Mouse (Mus musculus) right cerebral cortex, postnatal 4 days (tissue): ENCODE measurements around the gene 1700029P11Rik.

Experiments used
- DNase-seq: peaks from one replicate; pipeline ENCODE4 v3.0.0-alpha.2; 2022

Gene 1700029P11Rik

GRCm38 (mm10) chr15:81980321-81980720, at the start of gene 1700029P11Rik:
TSS of gene 1700029P11Rik (plus strand) at chr15:81980540.
- DNase-seq = no peak

DNA sequence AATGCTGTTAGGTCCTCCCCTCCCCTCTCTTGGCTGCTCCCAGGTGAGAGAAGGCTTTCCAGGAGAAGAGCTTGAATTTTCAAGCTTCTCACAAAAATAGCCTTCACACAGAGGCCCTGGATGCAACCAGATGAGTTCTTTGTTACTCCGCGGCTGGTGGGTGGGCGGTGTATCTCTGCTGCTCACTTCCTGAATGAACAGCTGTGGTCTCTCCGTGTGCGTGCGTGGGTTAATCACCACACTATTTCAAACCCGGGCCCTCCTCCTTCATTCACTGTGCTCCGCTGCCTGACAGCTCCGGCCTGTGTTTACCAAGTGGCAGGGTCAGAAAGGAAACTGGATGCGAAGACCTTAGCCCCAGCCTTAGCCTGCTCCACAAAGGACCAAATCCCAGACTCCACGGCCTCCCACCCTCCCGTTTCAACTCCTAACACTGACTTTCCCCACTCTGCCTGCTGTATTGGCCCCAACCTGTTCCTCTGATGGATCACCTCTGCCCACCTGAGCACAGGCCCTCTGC, 47.3 kb upstream of the 1700029P11Rik start:
- DNase-seq = no peak

DNA sequence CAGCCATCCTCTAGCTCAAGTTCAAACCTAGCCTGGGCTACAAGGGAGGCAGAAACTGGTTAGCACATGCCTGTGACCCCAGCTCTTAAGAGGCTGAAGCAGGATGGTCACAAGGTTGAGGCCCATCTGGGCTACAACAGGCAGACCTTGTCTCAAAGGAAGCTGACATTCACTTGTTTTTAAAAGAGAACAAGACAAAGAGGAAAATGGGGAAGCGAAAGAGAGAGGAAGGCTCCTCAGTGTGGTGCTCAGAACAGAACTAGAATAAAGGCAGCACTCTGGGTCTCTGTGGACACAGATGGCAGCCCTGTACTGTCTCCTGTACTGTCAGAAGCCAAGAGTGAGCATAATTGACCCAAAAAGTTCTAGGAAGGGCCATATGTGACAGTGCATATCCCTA, 46.4 kb upstream of the 1700029P11Rik start:
- DNase-seq = no peak

- DNase-seq = no peak
These were observed 44.3 kb upstream of the 1700029P11Rik start for GRCm38 (mm10) chr15:81935869-81936637.

DNA sequence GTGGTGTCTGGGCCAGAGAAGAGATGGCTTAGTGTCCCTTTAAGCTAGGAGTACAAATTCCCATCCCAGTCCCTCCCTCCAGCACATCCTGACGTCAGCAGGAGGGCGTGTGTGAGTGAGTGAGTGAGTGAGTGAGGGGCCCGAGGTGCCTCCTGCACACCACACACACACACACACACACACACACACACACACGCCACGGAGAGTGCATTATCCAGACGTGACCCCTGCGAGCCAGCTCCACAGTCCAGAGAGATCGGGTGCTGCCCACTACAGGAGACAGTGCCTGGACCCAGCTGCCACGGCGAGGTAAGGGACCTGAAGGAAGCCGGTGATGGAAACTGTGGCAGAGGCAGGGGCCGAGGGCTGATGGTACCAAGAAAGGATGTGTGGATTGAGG, 43.7 kb upstream of the 1700029P11Rik start, which contains the start of gene Csdc2:
Gene Csdc2 (plus strand): TSS at position 81 of the 400 bp plus-strand sequence.
- peak; percentile 67 for DNase-seq

GRCm38 (mm10) chr15:81937098-81937972, 43.0 kb upstream of the 1700029P11Rik start:
- peak; percentile 72 for DNase-seq

DNA sequence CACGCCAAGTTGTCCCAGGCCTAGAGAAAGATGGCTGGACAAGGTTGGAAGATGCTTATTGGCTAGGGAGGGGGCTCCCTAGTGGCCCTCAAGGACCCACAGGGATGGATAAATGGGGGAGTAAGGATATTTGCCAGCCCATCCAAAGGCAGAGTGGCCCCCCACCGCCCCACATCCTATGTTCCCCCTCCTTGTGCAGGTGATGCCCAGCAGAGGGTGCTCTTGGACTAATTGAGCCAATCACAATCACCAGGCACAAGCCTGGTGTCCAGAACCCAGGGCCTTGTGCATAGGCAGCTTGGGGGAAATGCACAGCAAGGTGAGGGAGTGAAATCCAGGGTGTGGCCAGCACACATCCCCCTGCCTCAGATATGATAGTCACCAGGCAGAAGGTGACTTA, 42.1 kb upstream of the 1700029P11Rik start:
- DNase-seq = peak; percentile 64

DNA sequence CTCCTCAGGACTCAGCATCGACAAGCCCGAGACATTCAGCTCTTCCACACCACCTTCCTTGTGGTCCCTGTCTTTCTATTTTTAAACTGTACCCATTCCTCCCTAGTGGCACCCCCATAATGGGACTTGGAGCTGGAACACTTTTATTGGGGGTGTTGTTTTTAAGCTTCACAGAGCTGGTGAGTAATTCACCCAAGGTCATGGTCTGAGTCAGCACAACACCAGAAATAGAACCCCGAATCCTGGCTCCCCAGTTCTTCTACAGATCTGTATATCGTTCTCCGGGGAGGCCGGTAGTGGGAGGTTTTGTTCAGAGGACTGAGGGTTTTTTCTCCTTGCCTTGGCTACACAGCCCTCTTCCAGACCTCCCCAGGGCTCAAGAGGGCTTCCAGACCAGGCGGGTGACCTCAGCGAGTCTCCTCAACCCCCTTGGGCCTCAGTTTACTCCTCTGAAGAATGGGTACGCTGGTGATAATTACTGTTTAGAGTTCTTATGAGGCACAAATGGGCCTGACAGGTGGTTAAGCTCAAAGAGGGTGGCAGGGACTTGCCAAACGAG, 41.1 kb upstream of the 1700029P11Rik start:
- no peak for DNase-seq

DNA sequence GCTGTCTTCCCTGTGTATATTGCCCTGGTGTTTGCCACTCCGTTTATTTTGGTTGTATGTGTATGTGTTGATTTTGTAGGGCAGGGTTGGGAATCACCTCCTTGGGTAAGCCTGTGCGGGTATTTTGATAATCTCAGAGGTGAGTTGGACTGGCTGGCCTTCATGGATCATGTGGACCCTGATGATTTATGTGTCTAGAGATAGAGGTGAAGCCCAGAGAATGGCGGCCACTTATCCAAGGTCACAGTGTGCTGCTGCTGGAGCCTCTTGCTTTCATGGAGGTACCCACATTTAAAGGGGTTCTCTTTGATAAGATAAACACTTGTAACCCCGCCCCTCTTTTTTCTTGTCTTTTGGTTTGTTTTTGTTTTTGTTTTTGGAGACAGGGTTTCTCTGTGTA, 40.6 kb upstream of the 1700029P11Rik start:
- DNase-seq = no peak

GRCm38 (mm10) chr15:81940219-81940618, 40.1 kb upstream of the 1700029P11Rik start:
- DNase-seq = no peak

GRCm38 (mm10) chr15:81941010-81941409, 39.3 kb upstream of the 1700029P11Rik start:
- no peak for DNase-seq

DNA sequence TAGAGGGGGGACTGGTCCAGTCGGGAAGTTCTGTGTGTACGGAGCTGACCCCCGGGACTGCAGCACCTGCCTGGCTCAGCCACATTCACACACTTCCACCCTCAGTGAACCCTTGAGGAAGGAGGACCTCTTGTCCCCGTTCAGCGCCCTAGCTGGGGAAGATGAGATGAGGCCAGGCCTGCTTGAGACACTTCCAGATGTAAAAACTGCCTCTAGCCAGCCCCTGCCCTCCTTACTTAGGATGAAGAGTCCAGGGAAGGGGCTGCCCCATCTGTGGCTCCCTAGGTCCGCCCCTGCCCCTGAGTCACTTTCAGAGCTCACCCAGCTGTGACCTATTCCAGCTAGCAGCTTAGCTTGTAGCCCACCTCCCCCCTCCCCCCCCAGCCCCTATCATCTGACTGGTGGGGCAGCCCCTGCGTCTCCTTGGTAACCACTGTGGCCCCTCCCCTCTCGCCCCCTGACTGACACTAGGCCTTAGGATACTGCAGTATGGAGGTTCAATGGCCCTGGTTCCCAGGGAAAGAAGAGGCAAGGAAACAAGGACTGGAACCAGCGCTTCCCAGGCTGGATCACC, 37.1 kb upstream of the 1700029P11Rik start:
- DNase-seq = no peak

- DNase-seq = no peak
These were observed 31.3 kb upstream of the 1700029P11Rik start for GRCm38 (mm10) chr15:81949076-81949475.

DNA sequence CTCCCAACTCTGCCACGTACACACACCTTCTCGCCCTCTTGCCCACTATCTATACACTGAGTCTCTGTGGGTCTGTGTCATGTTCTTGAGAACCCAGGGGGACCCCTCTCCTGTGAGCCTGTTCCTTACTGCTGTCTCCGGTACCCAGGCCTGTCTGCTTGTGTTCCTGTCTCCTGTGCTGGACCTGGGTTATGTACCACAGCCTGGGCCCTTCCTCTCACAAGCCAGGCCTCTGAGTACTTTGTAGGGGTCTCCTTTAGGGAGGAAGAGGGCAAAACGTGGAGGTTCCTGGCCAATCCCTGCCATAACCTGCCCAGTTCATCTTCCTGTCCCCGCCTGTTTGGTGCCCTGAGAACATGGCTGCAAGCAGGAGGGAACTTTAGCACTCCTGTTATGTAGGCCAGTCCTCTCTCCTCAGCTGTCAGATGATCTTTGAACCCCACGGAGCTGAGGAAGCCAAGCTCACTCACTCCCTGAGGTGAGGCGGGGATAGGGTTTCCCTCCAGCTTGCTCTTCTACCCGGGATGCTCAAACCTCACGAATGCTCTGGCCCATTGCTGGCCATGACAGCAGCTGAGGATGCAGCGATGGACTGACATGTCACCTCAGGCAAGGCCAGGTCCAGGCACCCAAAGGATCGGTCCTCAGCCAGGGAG, 30.7 kb upstream of the 1700029P11Rik start:
- DNase-seq = no peak

GRCm38 (mm10) chr15:81950716-81951115, 29.6 kb upstream of the 1700029P11Rik start:
- no peak for DNase-seq

DNA sequence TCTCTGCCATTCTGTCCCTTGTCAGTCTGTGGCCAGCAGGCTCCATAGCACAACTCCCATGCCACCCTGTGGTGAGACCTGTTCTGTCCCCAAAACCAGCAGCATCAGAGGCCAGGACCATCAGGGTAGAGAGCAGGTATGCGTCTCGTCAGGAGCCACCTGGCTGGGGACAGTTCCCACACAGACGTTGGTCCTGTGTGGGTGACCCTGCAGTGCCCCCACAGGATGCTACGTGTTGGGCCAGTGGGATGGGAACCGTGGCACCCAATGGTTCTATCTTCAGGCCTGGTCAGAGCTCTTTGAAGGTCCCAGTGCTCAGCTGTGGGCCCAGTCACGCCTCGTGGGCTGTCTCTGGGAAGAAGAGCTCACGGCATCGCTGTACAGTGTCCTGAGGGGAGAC, 29.2 kb upstream of the 1700029P11Rik start:
- DNase-seq = no peak

DNA sequence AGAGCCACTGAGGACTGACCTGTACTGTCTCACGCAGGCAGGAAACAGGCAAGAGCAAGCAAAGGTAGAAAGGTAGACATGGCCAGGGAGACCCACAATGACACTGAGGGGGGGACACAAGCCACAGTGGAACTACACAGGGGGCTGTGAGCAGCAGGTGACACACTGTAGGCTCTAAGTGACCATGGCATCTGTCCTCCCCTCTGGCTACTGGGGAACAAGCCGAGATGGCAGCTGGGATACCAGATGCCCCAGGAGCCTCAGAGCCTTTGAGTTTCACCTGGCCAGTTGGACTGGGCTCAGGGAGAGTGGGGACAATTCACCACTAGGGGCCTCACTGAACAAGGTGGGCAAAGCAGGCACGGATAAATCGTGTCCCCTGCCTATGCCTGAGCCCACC, 28.0 kb upstream of the 1700029P11Rik start:
- no peak for DNase-seq

- DNase-seq = no peak
These were observed 26.2 kb upstream of the 1700029P11Rik start for GRCm38 (mm10) chr15:81954151-81954583.

DNA sequence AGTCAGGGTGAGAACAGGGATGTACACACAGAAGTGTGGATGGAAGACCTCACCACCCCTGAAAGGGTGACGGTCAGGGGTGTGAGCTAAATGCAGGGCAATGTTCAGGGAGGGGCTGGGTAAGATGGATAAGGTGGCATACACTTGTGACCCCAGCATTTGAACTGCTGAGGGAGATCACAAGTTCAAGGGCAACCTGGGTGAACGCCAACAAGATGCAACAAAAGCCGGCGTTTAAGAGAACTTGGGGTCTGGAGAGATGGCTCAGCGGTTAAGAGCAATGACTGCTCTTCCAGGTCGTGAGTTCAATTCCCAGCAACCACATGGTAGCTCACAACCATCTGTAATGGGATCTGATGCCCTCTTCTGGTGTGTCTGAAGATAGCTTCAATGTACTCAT, 25.6 kb upstream of the 1700029P11Rik start:
- no peak for DNase-seq

DNA sequence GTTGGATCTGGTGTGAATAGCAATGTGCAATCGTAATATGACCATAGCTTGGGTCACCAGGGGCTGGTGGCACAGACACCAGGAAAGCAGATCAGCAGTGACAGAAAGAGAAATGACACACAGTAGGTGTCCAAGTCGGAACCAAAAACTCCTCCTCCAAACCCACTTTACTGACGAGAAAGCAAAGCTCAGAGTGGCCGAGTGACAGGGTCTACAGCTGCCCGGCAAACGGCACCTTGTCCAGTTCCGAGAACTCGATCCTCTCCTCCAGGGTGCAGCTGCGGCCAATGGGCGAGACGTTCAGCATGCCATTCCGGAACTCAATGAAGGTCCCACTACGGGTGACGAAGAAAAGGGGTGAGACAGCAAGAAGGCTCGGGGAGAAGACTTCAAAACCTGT, 24.9 kb upstream of the 1700029P11Rik start:
- no peak for DNase-seq

GRCm38 (mm10) chr15:81956457-81956856, 23.9 kb upstream of the 1700029P11Rik start:
- peak; percentile 63 for DNase-seq

- no peak for DNase-seq
These were observed 22.7 kb upstream of the 1700029P11Rik start for GRCm38 (mm10) chr15:81957598-81957997.
